Comparison of ENCODE assay signal across 9 mouse cellular contexts in the genomic region with DNA sequence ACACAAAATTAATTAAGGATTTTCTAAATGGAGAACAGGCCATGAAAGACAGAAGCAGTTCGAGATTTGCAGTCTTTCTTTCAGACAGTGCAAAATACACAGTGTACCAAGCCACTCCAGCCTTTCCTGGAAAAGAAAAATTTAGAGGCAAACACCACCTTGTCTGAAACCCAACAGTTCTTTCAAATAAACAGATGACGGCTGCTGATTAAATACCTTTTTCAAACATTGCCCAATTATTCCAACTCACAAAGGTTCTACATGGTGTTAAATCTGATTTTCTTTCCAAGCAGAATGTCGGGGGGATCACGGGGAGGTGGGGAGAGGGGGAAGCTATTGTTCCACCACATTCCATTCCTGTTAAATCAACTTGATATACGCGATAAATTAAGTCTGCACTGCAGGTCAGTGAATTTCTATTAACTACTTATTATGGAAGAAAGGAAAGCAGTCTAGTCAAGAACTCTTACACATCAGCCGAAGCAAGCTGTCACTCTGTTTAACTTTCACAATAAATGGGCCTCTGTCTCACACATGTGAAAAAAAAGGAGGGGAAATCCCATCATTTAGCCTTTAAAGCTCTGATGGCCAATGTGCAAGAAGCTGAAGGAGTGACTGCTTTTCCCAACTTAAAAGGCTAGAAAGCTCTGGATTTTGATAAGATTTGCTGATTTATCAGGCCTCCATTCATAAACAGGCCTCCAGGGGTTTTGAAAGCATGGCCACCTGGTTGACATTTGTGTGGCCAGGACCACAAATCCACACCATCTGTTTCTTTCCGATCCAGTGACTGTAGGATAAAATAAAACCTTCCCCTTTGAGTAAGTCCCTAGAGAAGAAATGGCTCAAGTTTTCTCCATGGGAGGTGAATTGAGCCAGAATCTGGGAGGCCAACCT.
DNase-seq lines count a peak whose midpoint lies in the region; ATAC-seq and TF ChIP-seq lines count a peak whose summit lies in the region.
"Had no signal": no experiment of that assay in that cellular context is flagged by ENCODE, and none has a peak within 500 bp of the region (broad histone marks: within the 10 kb centered on the region; RNA-seq: fewer than 3 reads in every experiment).

No protein-coding gene starts in this region.

- H3K27me3 ChIP-seq in CH12.LX (replicated peaks) = no peaks in the 10 kb centered on the region
- H3K27me3 ChIP-seq in midbrain, embryonic 13.5 days = 0 out of 2 replicates have a peak, but pooled peaks cover 2% of the 10 kb centered on the region
- H3K27me3 ChIP-seq: limb, embryonic 15.5 days had no signal

- no peak for TF ChIP-seq RAD21 in CH12.LX (IDR thresholded peaks at IDR 0.05; ENCODE audit: low read depth, low read length)

- 3% methylated on average over 8 of the region's 8 CpGs for WGBS in midbrain, embryonic 13.5 days

- no peak overlapping the region for H3K27ac ChIP-seq in CH12.LX (ENCODE audit: insufficient read depth, low read depth)
- H3K27ac ChIP-seq in midbrain, embryonic 13.5 days = peak overlapping the region; percentile 74
- H3K27ac ChIP-seq: limb, embryonic 15.5 days had no signal

- peak; percentile 27 for DNase-seq in CH12.LX (ENCODE audit: extremely low read depth)
- peak; percentile 71 for DNase-seq in embryo, embryonic 10 days (ENCODE audit: low spot score)
- DNase-seq in forelimb bud, embryonic 11.5 days (ENCODE audit: low read depth, low spot score) = peak; percentile 67
- DNase-seq in spleen, adult 18-20 months = no peak
- DNase-seq in urinary bladder, postnatal 14 days (ENCODE audit: low spot score) = no peak

- no peaks in the 10 kb centered on the region for H3K36me3 ChIP-seq in CH12.LX (replicated peaks in 1 of 2; ENCODE audit: control insufficient read depth in 1 of 2, insufficient read depth in 1 of 2, low read length in 1 of 2)
- H3K36me3 ChIP-seq in midbrain, embryonic 13.5 days = no peaks in the 10 kb centered on the region
- H3K36me3 ChIP-seq: limb, embryonic 15.5 days had no signal

- no peaks in the 10 kb centered on the region for H3K79me2 ChIP-seq in CH12.LX (replicated peaks; ENCODE audit: control insufficient read depth, extremely low read depth, insufficient read depth, poor library complexity, severe bottlenecking)

- in situ Hi-C loops in CH12.LX (cut with MboI; ENCODE audit: low pct_ligation_motif_present, low pct_unique_long_range_greater_than_20kb, low sequenced_read_pairs) = no loop called here

- peak; percentile 10; the same call in 1 of the 2 replicates for TF ChIP-seq EP300 in CH12.LX (IDR thresholded peaks at IDR 0.05; ENCODE audit: low read length)

- dilution Hi-C loops in CH12.LX (cut with MboI; ENCODE audit: extremely low pct_ligation_motif_present, extremely low pct_unique_long_range_greater_than_20kb, low sequenced_read_pairs) = no loop called here

- no peak for TF ChIP-seq CTCF in CH12.LX (conservative IDR thresholded peaks at IDR 0.05 in 1 of 2, IDR thresholded peaks at IDR 0.05 in 1 of 2; ENCODE audit: low read depth in 2 of 2, low read length in 2 of 2)

- H3K4me1 ChIP-seq in CH12.LX (ENCODE audit: control insufficient read depth in 1 of 2, insufficient read depth in 2 of 2) = peaks cover 0 to 17% of the 10 kb centered on the region in 2 experiments; a peak in 2 of 4 replicates
- peaks cover 30% of the 10 kb centered on the region for H3K4me1 ChIP-seq in midbrain, embryonic 13.5 days (replicated peaks)

- H3K9ac ChIP-seq in CH12.LX (ENCODE audit: insufficient read depth, low read depth) = no peak overlapping the region
- no peak overlapping the region for H3K9ac ChIP-seq in midbrain, embryonic 13.5 days (replicated peaks)
- H3K9ac ChIP-seq: limb, embryonic 15.5 days had no signal

- no peaks in the 10 kb centered on the region for H3K9me3 ChIP-seq in CH12.LX (replicated peaks; ENCODE audit: low read length)
- H3K9me3 ChIP-seq in midbrain, embryonic 13.5 days = no peaks in the 10 kb centered on the region
- H3K9me3 ChIP-seq: limb, embryonic 15.5 days had no signal

- no peak overlapping the region for H3K4me3 ChIP-seq in CH12.LX (replicated peaks in 1 of 3; ENCODE audit: low read depth in 2 of 3, low read length in 2 of 3, poor library complexity in 1 of 3)
- 0 out of 2 replicates have a peak overlapping the region, but pooled peaks have one; percentile 12 for H3K4me3 ChIP-seq in midbrain, embryonic 13.5 days (replicated peaks)
- H3K4me3 ChIP-seq: limb, embryonic 15.5 days had no signal

- H3K4me2 ChIP-seq in CH12.LX (ENCODE audit: insufficient read depth, low read depth, poor library complexity, severe bottlenecking) = peak overlapping the region; percentile 29; the same call in 1 of the 2 replicates
- peak overlapping the region; percentile 42 for H3K4me2 ChIP-seq in midbrain, embryonic 13.5 days (replicated peaks)
- H3K4me2 ChIP-seq: limb, embryonic 15.5 days had no signal

- TF ChIP-seq POLR2A in CH12.LX (IDR thresholded peaks at IDR 0.05; ENCODE audit: low read depth, low read length) = no peak

- peak; percentile 77 for ATAC-seq in midbrain, embryonic 13.5 days
- no peak for ATAC-seq in monocyte, adult 5-6 weeks (replicated peaks; ENCODE audit: insufficient number of reproducible peaks, low FRiP score, low TSS enrichment, poor library complexity, severe bottlenecking)
- no peak for ATAC-seq in CD4-positive, CD25-positive, alpha-beta regulatory T cell, adult 4 months

TF ChIP-seq in CH12.LX, 34 proteins besides CTCF, POLR2A, EP300 and RAD21:
- TF ChIP-seq SIN3A (IDR thresholded peaks at IDR 0.05; ENCODE audit: low read length) (no peak), ZNF384 (IDR thresholded peaks at IDR 0.05; ENCODE audit: low read depth, low read length) (peak; percentile 82), ELF1 (IDR thresholded peaks at IDR 0.05; ENCODE audit: low read depth, low read length) (no peak), MAX (IDR thresholded peaks at IDR 0.05; ENCODE audit: low read length) (no peak)

Comparison
In these comparisons a context has a peak if more than half of its experiments do, and no peak if none do; other contexts are left out.
1. DNase-seq: peak in CH12.LX (single experiment), embryo, embryonic 10 days (single experiment) and forelimb bud, embryonic 11.5 days (single experiment); none in spleen, adult 18-20 months (0 of 2) and urinary bladder, postnatal 14 days (single experiment).